Mouse (Mus musculus) olfactory bulb, adult 2 months (tissue): ENCODE data around the gene Ninl.

Experiments
- CTCF ChIP-seq: fragments of 200-500 bp; IDR thresholded peaks from 2 replicates; pipeline ENCODE4 v1.5.1; 2012; ENCODE audit warnings: low read depth, mild to moderate bottlenecking, low read length, moderate library complexity; ENCODE audit not compliant: insufficient read depth
- POLR2A ChIP-seq: fragments of 200-500 bp; IDR thresholded peaks from 2 replicates; pipeline ENCODE4 v1.6.1; 2012; ENCODE audit warnings: mild to moderate bottlenecking, low read depth, low read length, moderate library complexity; ENCODE audit not compliant: insufficient read depth

DNA sequence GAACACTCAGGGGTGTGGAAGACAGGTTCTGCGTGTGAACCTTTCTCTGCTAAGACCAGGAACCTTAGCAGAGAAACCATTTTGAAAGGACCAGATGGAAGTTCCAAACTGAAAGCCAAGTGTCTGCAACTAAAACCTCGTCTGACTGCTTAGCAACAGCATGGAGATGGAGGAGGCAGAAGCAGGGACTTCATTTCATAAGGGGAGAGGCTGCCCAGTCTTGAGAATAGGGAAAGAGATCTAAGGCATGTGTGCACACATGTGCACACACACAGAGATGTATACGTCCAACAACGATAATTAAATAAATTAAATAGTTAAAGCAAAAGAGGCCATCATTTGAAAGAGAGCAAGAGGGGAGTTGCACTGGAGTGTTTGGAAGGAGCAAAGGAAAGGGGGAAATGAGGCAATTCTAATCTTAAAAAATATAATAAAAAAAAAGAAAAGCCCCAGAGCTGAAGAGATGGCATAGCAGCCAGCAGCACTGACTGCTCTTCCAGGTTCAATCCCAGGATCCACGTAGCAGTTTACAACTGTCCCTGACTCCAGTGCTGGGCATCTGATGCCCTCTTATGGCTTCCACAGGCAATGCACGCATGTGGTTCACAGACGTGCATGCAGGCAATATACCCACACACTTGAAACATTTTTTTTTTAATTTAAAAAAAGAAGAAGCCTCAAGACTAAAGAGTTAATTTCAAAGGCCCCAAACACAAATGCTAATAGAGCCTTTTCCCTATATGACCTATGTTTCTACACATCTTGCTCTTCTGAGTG lies 38.6 kb downstream of the Ninl start:
- TF ChIP-seq CTCF = no peak
- TF ChIP-seq POLR2A = no peak
